Mouse (Mus musculus): ENCODE data around the gene Cmya5. TPM values are rescaled to one million over a fixed set of nuclear protein-coding genes. Genes with fewer than 3 reads are reported as not detected.

Cmya5 gene
- polyA plus RNA-seq, 1 experiment from 2014 or later = 0.01 TPM

GRCm38 (mm10) chr13:93000640-93001351, 143.7 kb downstream of the Cmya5 start:
- H3K4me1 ChIP-seq = no peaks in the 10 kb centered on the region
- H3K27me3 ChIP-seq (replicated peaks; ENCODE audit: low read depth, poor library complexity, severe bottlenecking) = no peaks in the 10 kb centered on the region
- no peak overlapping the region for H3K4me3 ChIP-seq
- no peaks in the 10 kb centered on the region for H3K36me3 ChIP-seq (replicated peaks)
- WGBS = 77% methylated on average over 12 of the region's 12 CpGs
- DNase-seq (ENCODE audit: low spot score) = no peak
- no peak overlapping the region for H3K27ac ChIP-seq (replicated peaks)
- no peaks in the 10 kb centered on the region for H3K9me3 ChIP-seq

- 69% methylated on average over 9 of the region's 9 CpGs for WGBS
Observed at GRCm38 (mm10) chr13:92999860-93000259, 144.7 kb downstream of the Cmya5 start.

GRCm38 (mm10) chr13:92994743-92995142, 149.8 kb downstream of the Cmya5 start:
- H3K9me3 ChIP-seq = no peaks in the 10 kb centered on the region

More at GRCm38 (mm10) chr13:92999860-93000259, 144.7 kb downstream of the Cmya5 start:
- no peaks in the 10 kb centered on the region for H3K4me1 ChIP-seq
- no peaks in the 10 kb centered on the region for H3K27me3 ChIP-seq (replicated peaks; ENCODE audit: low read depth, poor library complexity, severe bottlenecking)
- no peaks in the 10 kb centered on the region for H3K9me3 ChIP-seq
- H3K36me3 ChIP-seq (replicated peaks) = no peaks in the 10 kb centered on the region
- H3K4me3 ChIP-seq = no peak overlapping the region
- no peak for DNase-seq (ENCODE audit: low spot score)
- H3K27ac ChIP-seq (replicated peaks) = no peak overlapping the region

GRCm38 (mm10) chr13:92992823-92993222, 151.7 kb downstream of the Cmya5 start:
- Histone ChIP-seq H3K9me3 (no peaks in the 10 kb centered on the region), H3K4me3 (no peak overlapping the region), H3K4me1 (peaks cover 11% of the 10 kb centered on the region), H3K27ac (replicated peaks) (no peak overlapping the region), H3K36me3 (replicated peaks) (no peaks in the 10 kb centered on the region), H3K27me3 (replicated peaks; ENCODE audit: low read depth, poor library complexity, severe bottlenecking) (no peaks in the 10 kb centered on the region; the same call in 1 of the 2 replicates)
- WGBS = 83% methylated on average over 5 of the region's 5 CpGs
- DNase-seq (ENCODE audit: low spot score) = no peak

More at GRCm38 (mm10) chr13:92994743-92995142, 149.8 kb downstream of the Cmya5 start:
- no peak overlapping the region for H3K27ac ChIP-seq (replicated peaks)
- H3K36me3 ChIP-seq (replicated peaks) = no peaks in the 10 kb centered on the region
- H3K27me3 ChIP-seq (replicated peaks; ENCODE audit: low read depth, poor library complexity, severe bottlenecking) = no peaks in the 10 kb centered on the region
- H3K4me1 ChIP-seq = peaks cover 11% of the 10 kb centered on the region
- H3K4me3 ChIP-seq = no peak overlapping the region
- no peak for DNase-seq (ENCODE audit: low spot score)

Other genes with a start within 250 kb of the Cmya5 start
- 70.9 and 71.3 TPM in 2 replicates for gene Tent2, start 47.7 kb upstream of the Cmya5 start, polyA plus RNA-seq (2016; fragmentation: Nextera tagmentation; extraction: Ambion mirVana)
- gene Homer1, start 154.9 kb upstream of the Cmya5 start, polyA plus RNA-seq (2016; fragmentation: Nextera tagmentation; extraction: Ambion mirVana) = 8.6 and 8.7 TPM in 2 replicates